Mouse (Mus musculus): ENCODE measurements around the gene Sem1. TPM values are rescaled to one million over a fixed set of nuclear protein-coding genes. Genes with fewer than 3 reads are reported as not detected.

The Sem1 gene
- polyA plus RNA-seq (2012; rRNA removed), result 4.9 and 9.1 TPM in 2 replicates

DNA sequence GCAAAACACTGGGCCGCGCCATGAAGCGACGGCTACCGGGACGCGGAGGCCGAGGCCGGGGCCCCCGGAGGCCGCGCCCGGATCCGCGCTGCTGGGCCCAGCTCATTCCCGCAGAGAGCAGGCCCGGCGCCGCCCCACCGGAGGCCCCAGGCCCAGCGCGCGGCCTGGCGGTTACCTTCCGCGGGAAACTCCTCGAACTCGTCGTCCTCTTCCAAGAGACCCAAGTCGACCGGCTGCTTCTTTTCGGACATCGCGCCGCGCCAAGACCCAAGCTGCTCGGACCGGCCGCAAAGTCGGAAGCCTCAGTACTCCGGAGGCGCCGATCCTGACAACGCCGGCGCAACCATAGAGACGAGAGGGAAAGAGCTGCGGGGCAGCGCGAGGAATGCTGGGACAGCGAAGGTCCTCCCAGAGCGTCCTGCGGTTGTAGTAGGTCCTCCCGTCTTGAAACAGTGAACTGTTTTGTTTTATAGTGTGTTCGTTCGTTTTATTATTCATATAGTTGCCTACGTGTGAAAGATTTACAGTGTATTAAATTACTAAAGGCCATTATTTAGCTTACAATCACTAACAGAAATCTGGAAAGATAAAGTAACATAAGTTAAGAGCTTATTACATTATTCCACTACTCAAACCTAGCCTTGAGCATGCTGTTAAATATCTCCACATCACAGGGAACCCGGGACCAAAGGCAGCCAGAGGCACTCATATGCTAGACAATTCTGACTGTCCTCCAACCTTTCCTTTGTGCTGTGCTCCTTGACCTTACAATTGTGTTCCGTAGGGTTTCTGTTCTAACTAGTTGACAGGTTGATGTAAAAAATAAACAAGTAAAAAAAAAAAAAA lies at the start of gene Sem1:
Sem1 (minus strand) TSS at position 360 of the 846 bp plus-strand sequence.
- TF ChIP-seq POLR2A (IDR thresholded peaks at IDR 0.05; ENCODE audit: low read depth, low read length), result peak; percentile 83
- no peak for TF ChIP-seq CTCF (IDR thresholded peaks at IDR 0.05; ENCODE audit: extremely low read depth, insufficient read length, insufficient replicate concordance, low read depth, low read length)
- Histone ChIP-seq H3K27me3 (ENCODE audit: control insufficient read depth, insufficient read depth, low read length) (no peaks in the 10 kb centered on the region), H3K4me1 (ENCODE audit: control insufficient read depth, insufficient read depth, insufficient read length, low read length) (0 out of 2 replicates have a peak, but pooled peaks cover 1% of the 10 kb centered on the region), H3K36me3 (ENCODE audit: control insufficient read depth, insufficient read depth, low read length) (no peaks in the 10 kb centered on the region), H3K27ac (ENCODE audit: insufficient read depth, low read depth, low read length) (peak within 1 kb of the TSS; percentile 80), H3K4me3 (ENCODE audit: low read depth, low read length) (peak within 1 kb of the TSS; percentile 98)
- WGBS, result 1% methylated on average over 59 of the region's 59 CpGs

DNA sequence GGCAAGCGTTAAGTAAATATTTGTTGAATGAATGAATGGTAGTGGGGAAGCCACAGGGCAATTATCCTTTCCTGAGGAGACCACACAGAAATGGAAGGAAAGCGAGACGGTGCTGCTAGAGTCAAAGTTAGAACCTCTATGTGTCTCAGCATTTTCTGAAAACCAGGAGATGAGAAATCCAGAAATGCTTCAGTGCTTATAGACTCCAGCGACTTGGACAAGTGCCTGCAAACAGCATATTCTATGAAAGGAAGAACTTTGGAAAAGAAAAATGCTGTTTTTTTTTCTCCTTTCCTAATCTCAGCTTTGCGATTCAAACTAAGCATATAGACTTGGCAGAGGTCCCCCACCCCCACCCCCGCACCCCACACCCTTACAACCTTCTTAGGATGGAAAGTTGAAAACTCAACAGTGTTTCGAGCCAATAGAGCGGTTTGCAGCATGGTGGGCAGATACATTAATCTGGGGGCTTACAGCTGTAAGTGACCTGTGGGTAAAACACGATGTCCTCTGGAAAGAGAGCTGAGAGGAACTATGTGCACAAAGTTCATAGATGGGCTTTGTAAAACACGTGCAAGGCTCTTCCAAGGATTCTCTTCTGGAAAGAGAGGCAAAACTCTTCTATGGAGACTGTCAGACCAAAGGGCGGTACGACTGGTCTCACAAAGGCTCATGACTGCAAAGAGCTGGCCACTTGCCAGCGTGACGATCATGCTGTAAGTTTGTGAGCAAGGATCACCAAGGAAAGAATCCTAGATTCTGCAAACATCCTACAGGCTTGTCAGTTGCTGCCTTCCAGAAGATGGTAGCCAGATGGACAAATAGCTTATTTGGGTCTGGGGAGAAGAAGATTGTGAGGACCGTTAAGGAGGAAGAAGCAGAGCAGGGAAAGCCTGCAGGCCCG lies 44.6 kb upstream of the Sem1 start:
- WGBS, result 46% methylated on average over 16 of the region's 16 CpGs

DNA sequence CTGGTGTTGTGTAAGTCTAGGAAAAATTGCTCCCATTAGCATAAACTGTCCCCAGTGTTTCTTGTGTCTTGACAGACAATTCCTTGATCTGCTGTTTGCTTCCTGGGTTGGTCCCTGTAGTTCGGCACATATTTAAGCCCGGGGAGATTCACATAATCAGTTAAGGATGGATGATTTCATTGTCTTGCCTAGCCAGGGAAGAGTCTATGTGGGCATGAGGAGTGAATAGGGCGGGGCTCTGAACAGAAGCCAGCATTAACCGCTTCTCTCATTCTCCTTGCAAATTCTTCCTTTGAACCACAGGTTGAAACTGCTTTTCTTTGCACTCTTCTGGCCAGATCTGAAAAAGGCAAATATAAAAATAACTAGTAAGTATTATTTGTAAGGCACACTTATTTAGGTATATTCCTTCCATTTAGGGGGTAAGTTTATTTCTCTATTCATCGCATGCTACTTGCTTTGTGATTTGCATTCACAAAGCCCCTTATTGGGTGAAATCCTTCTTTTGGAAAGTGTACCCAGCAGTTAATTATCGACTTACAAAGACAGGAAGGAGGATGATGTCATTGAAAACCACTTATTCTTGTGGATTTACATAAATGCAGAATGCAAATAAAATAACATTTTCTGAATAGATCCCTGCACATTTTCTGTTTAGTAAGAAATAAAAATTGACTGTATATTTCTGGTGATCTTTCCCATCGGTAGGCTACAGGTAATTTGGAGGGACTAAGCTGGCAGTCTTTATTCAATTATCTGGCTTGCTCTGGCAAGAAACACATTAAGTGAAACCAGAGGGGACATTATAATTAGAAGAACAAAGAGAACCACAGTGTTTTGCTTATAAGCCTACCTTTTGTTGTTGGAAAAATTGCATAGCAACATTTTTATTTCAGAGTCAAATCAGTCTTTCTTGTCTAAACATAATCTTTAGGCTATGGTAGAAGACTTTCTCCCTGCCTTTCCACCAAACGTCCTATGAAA lies 25.4 kb upstream of the Sem1 start:
- TF ChIP-seq CTCF (IDR thresholded peaks at IDR 0.05; ENCODE audit: extremely low read depth, insufficient read length, insufficient replicate concordance, low read depth, low read length), result no peak
- TF ChIP-seq POLR2A (IDR thresholded peaks at IDR 0.05; ENCODE audit: low read depth, low read length), result no peak
- WGBS, result 62% methylated on average over 8 of the region's 8 CpGs
- H3K4me1 ChIP-seq (ENCODE audit: control insufficient read depth, insufficient read depth, insufficient read length, low read length), result no peaks in the 10 kb centered on the region
- H3K36me3 ChIP-seq (ENCODE audit: control insufficient read depth, insufficient read depth, low read length), result no peaks in the 10 kb centered on the region
- no peaks in the 10 kb centered on the region for H3K27me3 ChIP-seq (ENCODE audit: control insufficient read depth, insufficient read depth, low read length)
- no peak overlapping the region for H3K27ac ChIP-seq (ENCODE audit: insufficient read depth, low read depth, low read length)
- H3K4me3 ChIP-seq (ENCODE audit: low read depth, low read length), result no peak overlapping the region

More for the DNA sequence above, 44.6 kb upstream of the Sem1 start:
- H3K36me3 ChIP-seq (ENCODE audit: control insufficient read depth, insufficient read depth, low read length), result no peaks in the 10 kb centered on the region
- TF ChIP-seq CTCF (IDR thresholded peaks at IDR 0.05; ENCODE audit: extremely low read depth, insufficient read length, insufficient replicate concordance, low read depth, low read length) (no peak), POLR2A (IDR thresholded peaks at IDR 0.05; ENCODE audit: low read depth, low read length) (no peak)
- no peak overlapping the region for H3K4me3 ChIP-seq (ENCODE audit: low read depth, low read length)
- H3K27ac ChIP-seq (ENCODE audit: insufficient read depth, low read depth, low read length), result no peak overlapping the region
- no peaks in the 10 kb centered on the region; the same call in 1 of the 2 replicates for H3K4me1 ChIP-seq (ENCODE audit: control insufficient read depth, insufficient read depth, insufficient read length, low read length)
- H3K27me3 ChIP-seq (ENCODE audit: control insufficient read depth, insufficient read depth, low read length), result no peaks in the 10 kb centered on the region

GRCm38 (mm10) chr6:6586313-6586712 lies 7.8 kb upstream of the Sem1 start:
- no peaks in the 10 kb centered on the region for H3K36me3 ChIP-seq (ENCODE audit: control insufficient read depth, insufficient read depth, low read length)
- no peak overlapping the region for H3K4me3 ChIP-seq (ENCODE audit: low read depth, low read length)
- TF ChIP-seq POLR2A (IDR thresholded peaks at IDR 0.05; ENCODE audit: low read depth, low read length), result no peak
- TF ChIP-seq CTCF (IDR thresholded peaks at IDR 0.05; ENCODE audit: extremely low read depth, insufficient read length, insufficient replicate concordance, low read depth, low read length), result no peak
- H3K27ac ChIP-seq (ENCODE audit: insufficient read depth, low read depth, low read length), result no peak overlapping the region
- H3K4me1 ChIP-seq (ENCODE audit: control insufficient read depth, insufficient read depth, insufficient read length, low read length), result no peaks in the 10 kb centered on the region
- 69% methylated on average over 2 of the region's 2 CpGs for WGBS
- peaks cover 2% of the 10 kb centered on the region; the same call in 1 of the 2 replicates for H3K27me3 ChIP-seq (ENCODE audit: control insufficient read depth, insufficient read depth, low read length)

DNA sequence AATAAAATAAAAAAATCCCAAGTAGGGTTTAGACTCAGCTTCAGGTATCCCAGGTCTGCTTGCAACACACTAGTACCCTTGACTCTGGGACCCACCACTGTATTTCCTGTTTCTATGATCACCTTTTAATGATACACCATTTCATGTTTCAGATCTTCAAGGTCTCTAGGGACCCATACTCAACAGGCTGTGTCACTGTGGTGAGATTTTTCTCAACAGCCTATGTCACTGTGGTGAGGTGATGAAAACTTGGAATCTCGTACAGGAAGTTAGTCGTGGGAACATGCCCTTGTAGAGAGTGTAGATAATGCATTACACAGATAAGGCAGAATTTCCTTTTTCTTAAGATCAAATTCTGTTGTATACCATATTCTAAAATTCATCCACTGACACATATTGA lies 3.4 kb upstream of the Sem1 start:
- Histone ChIP-seq H3K27me3 (ENCODE audit: control insufficient read depth, insufficient read depth, low read length) (peaks cover 2% of the 10 kb centered on the region; the same call in 1 of the 2 replicates), H3K36me3 (ENCODE audit: control insufficient read depth, insufficient read depth, low read length) (no peaks in the 10 kb centered on the region), H3K27ac (ENCODE audit: insufficient read depth, low read depth, low read length) (no peak overlapping the region), H3K4me1 (ENCODE audit: control insufficient read depth, insufficient read depth, insufficient read length, low read length) (0 out of 2 replicates have a peak, but pooled peaks cover 1% of the 10 kb centered on the region), H3K4me3 (ENCODE audit: low read depth, low read length) (no peak overlapping the region)
- no peak for TF ChIP-seq CTCF (IDR thresholded peaks at IDR 0.05; ENCODE audit: extremely low read depth, insufficient read length, insufficient replicate concordance, low read depth, low read length)
- 58% methylated on average over 2 of the region's 2 CpGs for WGBS

DNA sequence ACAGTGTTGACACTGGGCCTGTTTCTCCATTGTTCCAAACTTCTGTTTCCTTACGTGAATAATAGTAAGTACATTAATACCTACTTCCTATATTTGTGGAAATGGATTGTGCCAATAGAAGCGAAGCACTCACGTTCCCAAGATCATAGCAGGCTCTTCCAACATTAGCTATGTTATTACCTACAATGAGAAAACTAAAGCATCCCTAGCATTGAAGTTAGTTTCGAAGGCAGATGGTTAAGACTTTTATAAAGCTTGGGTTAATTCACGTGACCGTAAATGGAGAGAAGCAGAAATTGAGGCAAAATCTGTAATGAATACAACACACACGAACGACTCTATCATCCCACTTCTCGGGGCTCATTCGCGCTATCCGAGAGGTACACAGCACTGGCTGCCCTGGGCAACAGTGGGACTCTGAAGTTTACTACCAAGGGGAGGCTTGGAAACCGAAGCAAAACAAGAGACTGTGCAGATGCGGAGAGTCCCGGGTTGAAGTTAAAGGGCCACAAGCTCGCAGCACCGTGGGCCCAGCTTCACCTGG lies 650 bp downstream of the Sem1 start:
- Histone ChIP-seq H3K4me3 (ENCODE audit: low read depth, low read length) (peak overlapping the region; percentile 98), H3K4me1 (ENCODE audit: control insufficient read depth, insufficient read depth, insufficient read length, low read length) (0 out of 2 replicates have a peak, but pooled peaks cover 1% of the 10 kb centered on the region), H3K36me3 (ENCODE audit: control insufficient read depth, insufficient read depth, low read length) (no peaks in the 10 kb centered on the region), H3K27me3 (ENCODE audit: control insufficient read depth, insufficient read depth, low read length) (no peaks in the 10 kb centered on the region), H3K27ac (ENCODE audit: insufficient read depth, low read depth, low read length) (peak overlapping the region; percentile 80)
- WGBS, result under 1% methylated on average over 17 of the region's 17 CpGs
- TF ChIP-seq CTCF (IDR thresholded peaks at IDR 0.05; ENCODE audit: extremely low read depth, insufficient read length, insufficient replicate concordance, low read depth, low read length), result no peak
- no peak for TF ChIP-seq POLR2A (IDR thresholded peaks at IDR 0.05; ENCODE audit: low read depth, low read length)

All from small intestine, adult 2 months (tissue).